Mouse (Mus musculus): ENCODE results near the gene Mrpl35. TPM values are rescaled to one million over a fixed set of nuclear protein-coding genes. Genes with fewer than 3 reads are reported as not detected.

Mrpl35 gene
- polyA plus RNA-seq, 1 experiment, result 3.6 TPM

- Histone ChIP-seq H3K36me3 (ENCODE audit: control insufficient read depth, insufficient read depth, low read length) (no peaks in the 10 kb centered on the region), H3K4me3 (ENCODE audit: extremely low read depth, insufficient read depth, insufficient read length) (no peak overlapping the region), H3K27me3 (ENCODE audit: control insufficient read depth, insufficient read depth, low read length) (no peaks in the 10 kb centered on the region), H3K4me1 (ENCODE audit: control insufficient read depth, insufficient read depth, insufficient read length) (no peaks in the 10 kb centered on the region), H3K27ac (ENCODE audit: insufficient read depth, low read length) (no peak overlapping the region)
- no peak for DNase-seq (ENCODE audit: low read depth in 1 of 2, low spot score in 2 of 2)
- TF ChIP-seq POLR2A (IDR thresholded peaks at IDR 0.05; ENCODE audit: low read depth, low read length) (no peak), CTCF (IDR thresholded peaks at IDR 0.05; ENCODE audit: extremely low read depth, insufficient read depth, insufficient read length, insufficient replicate concordance) (no peak)
- 66% methylated on average over 7 of the region's 7 CpGs for WGBS
Measured at GRCm38 (mm10) chr6:71801011-71801713, 25.6 kb downstream of the Mrpl35 start.

- 80% methylated on average over 3 of the region's 3 CpGs for whole genome bisulfite sequencing
- Histone ChIP-seq H3K4me3 (ENCODE audit: extremely low read depth, insufficient read depth, insufficient read length) (no peak overlapping the region), H3K27me3 (ENCODE audit: control insufficient read depth, insufficient read depth, low read length) (no peaks in the 10 kb centered on the region), H3K4me1 (ENCODE audit: control insufficient read depth, insufficient read depth, insufficient read length) (no peaks in the 10 kb centered on the region), H3K36me3 (ENCODE audit: control insufficient read depth, insufficient read depth, low read length) (no peaks in the 10 kb centered on the region), H3K27ac (ENCODE audit: insufficient read depth, low read length) (no peak overlapping the region)
- no peak for DNase-seq (ENCODE audit: low read depth in 1 of 2, low spot score in 2 of 2)
- TF ChIP-seq CTCF (IDR thresholded peaks at IDR 0.05; ENCODE audit: extremely low read depth, insufficient read depth, insufficient read length, insufficient replicate concordance) (no peak), POLR2A (IDR thresholded peaks at IDR 0.05; ENCODE audit: low read depth, low read length) (no peak)
Measured at GRCm38 (mm10) chr6:71799391-71799790, 27.4 kb downstream of the Mrpl35 start.

- Histone ChIP-seq H3K4me1 (ENCODE audit: control insufficient read depth, insufficient read depth, insufficient read length) (peaks cover 2% of the 10 kb centered on the region; the same call in 1 of the 2 replicates), H3K27ac (ENCODE audit: insufficient read depth, low read length) (no peak overlapping the region), H3K4me3 (ENCODE audit: extremely low read depth, insufficient read depth, insufficient read length) (no peak overlapping the region), H3K36me3 (ENCODE audit: control insufficient read depth, insufficient read depth, low read length) (no peaks in the 10 kb centered on the region), H3K27me3 (ENCODE audit: control insufficient read depth, insufficient read depth, low read length) (no peaks in the 10 kb centered on the region)
- DNase-seq (ENCODE audit: low read depth in 1 of 2, low spot score in 2 of 2), result no peak
- WGBS, result 91% methylated on average over 6 of the region's 6 CpGs
- no peak for TF ChIP-seq POLR2A (IDR thresholded peaks at IDR 0.05; ENCODE audit: low read depth, low read length)
Measured at GRCm38 (mm10) chr6:71791771-71792170, 35.0 kb downstream of the Mrpl35 start.

- WGBS, result 30% methylated on average over 9 of the region's 9 CpGs
- H3K27ac ChIP-seq (ENCODE audit: insufficient read depth, low read length), result no peak overlapping the region
- H3K27me3 ChIP-seq (ENCODE audit: control insufficient read depth, insufficient read depth, low read length), result no peaks in the 10 kb centered on the region
- TF ChIP-seq CTCF (IDR thresholded peaks at IDR 0.05; ENCODE audit: extremely low read depth, insufficient read depth, insufficient read length, insufficient replicate concordance) (no peak), POLR2A (IDR thresholded peaks at IDR 0.05; ENCODE audit: low read depth, low read length) (no peak)
- no peak overlapping the region for H3K4me3 ChIP-seq (ENCODE audit: extremely low read depth, insufficient read depth, insufficient read length)
- peaks cover 2% of the 10 kb centered on the region; the same call in 1 of the 2 replicates for H3K4me1 ChIP-seq (ENCODE audit: control insufficient read depth, insufficient read depth, insufficient read length)
- H3K36me3 ChIP-seq (ENCODE audit: control insufficient read depth, insufficient read depth, low read length), result no peaks in the 10 kb centered on the region
- DNase-seq (ENCODE audit: low read depth in 1 of 2, low spot score in 2 of 2), result no peak
Measured at GRCm38 (mm10) chr6:71788348-71788747, 38.4 kb downstream of the Mrpl35 start.

GRCm38 (mm10) chr6:71783165-71783564, 43.6 kb downstream of the Mrpl35 start:
- Histone ChIP-seq H3K27ac (ENCODE audit: insufficient read depth, low read length) (no peak overlapping the region), H3K4me1 (ENCODE audit: control insufficient read depth, insufficient read depth, insufficient read length) (no peaks in the 10 kb centered on the region; the same call in 1 of the 2 replicates), H3K27me3 (ENCODE audit: control insufficient read depth, insufficient read depth, low read length) (no peaks in the 10 kb centered on the region), H3K4me3 (ENCODE audit: extremely low read depth, insufficient read depth, insufficient read length) (no peak overlapping the region), H3K36me3 (ENCODE audit: control insufficient read depth, insufficient read depth, low read length) (no peaks in the 10 kb centered on the region)
- DNase-seq (ENCODE audit: low read depth in 1 of 2, low spot score in 2 of 2), result no peak
- TF ChIP-seq CTCF (IDR thresholded peaks at IDR 0.05; ENCODE audit: extremely low read depth, insufficient read depth, insufficient read length, insufficient replicate concordance) (no peak), POLR2A (IDR thresholded peaks at IDR 0.05; ENCODE audit: low read depth, low read length) (no peak)
- 92% methylated on average over 5 of the region's 5 CpGs for whole genome bisulfite sequencing

- 82% methylated on average over 7 of the region's 7 CpGs for WGBS
Measured at GRCm38 (mm10) chr6:71780431-71780830, 46.3 kb downstream of the Mrpl35 start.

GRCm38 (mm10) chr6:71779831-71780230, 46.9 kb downstream of the Mrpl35 start:
- TF ChIP-seq CTCF (IDR thresholded peaks at IDR 0.05; ENCODE audit: extremely low read depth, insufficient read depth, insufficient read length, insufficient replicate concordance) (no peak), POLR2A (IDR thresholded peaks at IDR 0.05; ENCODE audit: low read depth, low read length) (no peak)
- no peak for DNase-seq (ENCODE audit: low read depth in 1 of 2, low spot score in 2 of 2)
- Histone ChIP-seq H3K4me1 (ENCODE audit: control insufficient read depth, insufficient read depth, insufficient read length) (no peaks in the 10 kb centered on the region), H3K27me3 (ENCODE audit: control insufficient read depth, insufficient read depth, low read length) (no peaks in the 10 kb centered on the region), H3K4me3 (ENCODE audit: extremely low read depth, insufficient read depth, insufficient read length) (no peak overlapping the region), H3K36me3 (ENCODE audit: control insufficient read depth, insufficient read depth, low read length) (no peaks in the 10 kb centered on the region), H3K27ac (ENCODE audit: insufficient read depth, low read length) (no peak overlapping the region)
- WGBS, result 52% methylated on average over 2 of the region's 2 CpGs

More at GRCm38 (mm10) chr6:71780431-71780830, 46.3 kb downstream of the Mrpl35 start:
- DNase-seq (ENCODE audit: low read depth in 1 of 2, low spot score in 2 of 2), result no peak
- H3K36me3 ChIP-seq (ENCODE audit: control insufficient read depth, insufficient read depth, low read length), result no peaks in the 10 kb centered on the region
- no peak overlapping the region for H3K4me3 ChIP-seq (ENCODE audit: extremely low read depth, insufficient read depth, insufficient read length)
- H3K27me3 ChIP-seq (ENCODE audit: control insufficient read depth, insufficient read depth, low read length), result no peaks in the 10 kb centered on the region
- H3K4me1 ChIP-seq (ENCODE audit: control insufficient read depth, insufficient read depth, insufficient read length), result no peaks in the 10 kb centered on the region
- TF ChIP-seq POLR2A (IDR thresholded peaks at IDR 0.05; ENCODE audit: low read depth, low read length), result no peak
- no peak for TF ChIP-seq CTCF (IDR thresholded peaks at IDR 0.05; ENCODE audit: extremely low read depth, insufficient read depth, insufficient read length, insufficient replicate concordance)
- H3K27ac ChIP-seq (ENCODE audit: insufficient read depth, low read length), result no peak overlapping the region
